Mouse (Mus musculus) activated CD4-positive, CD25-positive, alpha-beta regulatory T cell (primary cell): ENCODE data around the gene Mup11. TPM values are rescaled to one million over a fixed set of nuclear protein-coding genes. Genes with fewer than 3 reads are reported as not detected.

ENCODE experiments used
- polyA plus RNA-seq, 2 experiments: library from polyadenylated mRNA; unstranded; fragments of 100-300 nt; shearing (Covaris generic); gene quantifications; one replicate each; pipeline ENCODE4 v1.2.1; 2017

The Mup11 gene
- polyA plus RNA-seq, result 1 to 10 TPM in 1 of 2 experiments, not detected in 1; 1.0 TPM

DNA sequence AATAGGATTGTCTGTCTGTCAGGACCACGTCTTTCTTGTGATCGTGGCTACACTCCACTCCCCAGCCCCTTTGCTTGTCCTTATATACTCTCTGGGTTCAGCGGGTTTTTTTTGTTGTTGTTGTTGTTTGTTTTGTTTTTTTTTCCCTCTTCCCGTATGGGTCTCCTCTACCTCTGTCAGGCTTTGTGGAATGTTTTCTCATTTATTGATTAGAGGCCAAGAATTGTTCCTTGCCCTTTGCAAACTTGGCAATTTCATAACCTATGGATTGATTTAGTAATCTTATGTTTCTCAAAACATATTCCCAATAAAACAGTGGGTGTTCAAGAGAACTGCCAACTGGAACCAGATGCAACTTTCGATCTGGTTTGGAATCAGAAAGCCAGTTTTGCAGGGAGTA, at the start of gene Mup11:
Gene Mup11, minus strand, starts transcription at position 101 of the 400 bp plus-strand sequence.

Other genes starting within 250 kb of the Mup11 start
- under 1 TPM in 1 of 2 experiments, not detected in 1; 0.38 TPM for gene Mup9, start 240.5 kb downstream of the Mup11 start, polyA plus RNA-seq
- gene Mup1, start 160.5 kb downstream of the Mup11 start, polyA plus RNA-seq, result under 1 TPM in 1 of 2 experiments, not detected in 1; 0.92 TPM
- gene Mup10, start 80.2 kb downstream of the Mup11 start, polyA plus RNA-seq, result not detected
- gene Mup12, start 78.9 kb upstream of the Mup11 start, polyA plus RNA-seq, result not detected
- not detected for gene Mup22, start 159.1 kb upstream of the Mup11 start, polyA plus RNA-seq